Mouse (Mus musculus): ENCODE measurements around the gene Tk1. TPM values are rescaled to one million over a fixed set of nuclear protein-coding genes. Genes with fewer than 3 reads are reported as not detected.
A peak's percentile ranks its signal among the peaks of the same experiment; 100 is the strongest.
"Not testable (repeated sequence)": the region's sequence is repeated elsewhere in the genome, so short reads cannot be mapped to it uniquely, and the experiment has no call there.

The Tk1 gene
- polyA plus RNA-seq, 2 experiments, result 128 to 160 TPM

GRCm38 (mm10) chr11:117790703-117791440 is 35.0 kb downstream of the Tk1 start:
- no peak overlapping the region for H3K9ac ChIP-seq (ENCODE audit: low read depth, low read length, severe bottlenecking)
- ATAC-seq (ENCODE audit: low FRiP score, low read depth), result 0 out of 2 replicates have a peak, but pooled peaks have one; percentile 11
- peak overlapping the region; percentile 28; the same call in 1 of the 2 replicates for H3K4me2 ChIP-seq (replicated peaks; ENCODE audit: low read depth, low read length, severe bottlenecking)

GRCm38 (mm10) chr11:117790286-117790685 is 35.6 kb downstream of the Tk1 start:
- H3K9me3 ChIP-seq (ENCODE audit: control insufficient read depth, low read length), result no peaks in the 10 kb centered on the region
- H3K27me3 ChIP-seq (ENCODE audit: control insufficient read depth, insufficient read depth, low read length), result no peaks in the 10 kb centered on the region
- H3K27ac ChIP-seq (replicated peaks; ENCODE audit: low read depth, low read length), result no peak overlapping the region
- no peaks in the 10 kb centered on the region for H3K36me3 ChIP-seq (ENCODE audit: control insufficient read depth, insufficient read depth, low read length)
- peaks cover 11% of the 10 kb centered on the region for H3K4me1 ChIP-seq (ENCODE audit: control insufficient read depth, insufficient read depth, low read length)
- no peak for TF ChIP-seq POLR2A (IDR thresholded peaks at IDR 0.05; ENCODE audit: borderline replicate concordance, extremely low read depth, insufficient read depth, insufficient read length)
- H3K4me2 ChIP-seq (replicated peaks; ENCODE audit: low read depth, low read length, severe bottlenecking), result peak overlapping the region; percentile 28; the same call in 1 of the 2 replicates
- ATAC-seq (ENCODE audit: low FRiP score, low read depth) (peak; percentile 16; the same call in 1 of the 2 replicates), DNase-seq (ENCODE audit: low spot score) (peak; percentile 62)
- no peak overlapping the region for H3K9ac ChIP-seq (ENCODE audit: low read depth, low read length, severe bottlenecking)
- 7% methylated on average over 14 of the region's 14 CpGs for WGBS
- no peak overlapping the region for H3K4me3 ChIP-seq (replicated peaks; ENCODE audit: low read length)

More at GRCm38 (mm10) chr11:117790703-117791440, 35.0 kb downstream of the Tk1 start:
- no peaks in the 10 kb centered on the region for H3K27me3 ChIP-seq (ENCODE audit: control insufficient read depth, insufficient read depth, low read length)
- TF ChIP-seq POLR2A (IDR thresholded peaks at IDR 0.05; ENCODE audit: borderline replicate concordance, extremely low read depth, insufficient read depth, insufficient read length), result no peak
- no peak for DNase-seq (ENCODE audit: low spot score)
- H3K36me3 ChIP-seq (ENCODE audit: control insufficient read depth, insufficient read depth, low read length), result no peaks in the 10 kb centered on the region
- H3K9me3 ChIP-seq (ENCODE audit: control insufficient read depth, low read length), result no peaks in the 10 kb centered on the region
- no peak overlapping the region for H3K27ac ChIP-seq (replicated peaks; ENCODE audit: low read depth, low read length)
- H3K4me1 ChIP-seq (ENCODE audit: control insufficient read depth, insufficient read depth, low read length), result peaks cover 11% of the 10 kb centered on the region
- no peak overlapping the region for H3K4me3 ChIP-seq (replicated peaks; ENCODE audit: low read length)
- 30% methylated on average over 23 of the region's 23 CpGs for WGBS

- 74% methylated on average over 7 of the region's 7 CpGs for WGBS
- not testable (repeated sequence) for H3K9ac ChIP-seq (ENCODE audit: low read depth, low read length, severe bottlenecking); H3K27me3 ChIP-seq (ENCODE audit: control insufficient read depth, insufficient read depth, low read length); H3K27ac ChIP-seq (replicated peaks; ENCODE audit: low read depth, low read length); H3K36me3 ChIP-seq (ENCODE audit: control insufficient read depth, insufficient read depth, low read length); DNase-seq (ENCODE audit: low spot score); H3K4me3 ChIP-seq (replicated peaks; ENCODE audit: low read length); ATAC-seq (ENCODE audit: low FRiP score, low read depth); H3K4me2 ChIP-seq (replicated peaks; ENCODE audit: low read depth, low read length, severe bottlenecking); H3K9me3 ChIP-seq (ENCODE audit: control insufficient read depth, low read length)
- peaks cover 11% of the 10 kb centered on the region for H3K4me1 ChIP-seq (ENCODE audit: control insufficient read depth, insufficient read depth, low read length)
Observed at GRCm38 (mm10) chr11:117788481-117788880, 37.4 kb downstream of the Tk1 start.

- H3K4me2 ChIP-seq (replicated peaks; ENCODE audit: low read depth, low read length, severe bottlenecking), result no peak overlapping the region
Observed at GRCm38 (mm10) chr11:117786294-117786693, 39.6 kb downstream of the Tk1 start.

GRCm38 (mm10) chr11:117783683-117784309 is 42.1 kb downstream of the Tk1 start:
- DNase-seq (ENCODE audit: low spot score) (no peak), ATAC-seq (ENCODE audit: low FRiP score, low read depth) (no peak)
- Histone ChIP-seq H3K9ac (ENCODE audit: low read depth, low read length, severe bottlenecking) (peak overlapping the region; percentile 52; the same call in 1 of the 2 replicates), H3K27me3 (ENCODE audit: control insufficient read depth, insufficient read depth, low read length) (no peaks in the 10 kb centered on the region), H3K4me3 (replicated peaks; ENCODE audit: low read length) (peak overlapping the region; percentile 25), H3K4me2 (replicated peaks; ENCODE audit: low read depth, low read length, severe bottlenecking) (peak overlapping the region; percentile 56), H3K9me3 (ENCODE audit: control insufficient read depth, low read length) (no peaks in the 10 kb centered on the region), H3K27ac (replicated peaks; ENCODE audit: low read depth, low read length) (no peak overlapping the region), H3K4me1 (ENCODE audit: control insufficient read depth, insufficient read depth, low read length) (peaks cover 33% of the 10 kb centered on the region), H3K36me3 (ENCODE audit: control insufficient read depth, insufficient read depth, low read length) (no peaks in the 10 kb centered on the region)
- WGBS, result 35% methylated on average over 10 of the region's 10 CpGs
- TF ChIP-seq POLR2A (IDR thresholded peaks at IDR 0.05; ENCODE audit: borderline replicate concordance, extremely low read depth, insufficient read depth, insufficient read length), result no peak

More at GRCm38 (mm10) chr11:117786294-117786693, 39.6 kb downstream of the Tk1 start:
- H3K4me3 ChIP-seq (replicated peaks; ENCODE audit: low read length), result no peak overlapping the region
- DNase-seq (ENCODE audit: low spot score) (no peak), ATAC-seq (ENCODE audit: low FRiP score, low read depth) (no peak)
- H3K36me3 ChIP-seq (ENCODE audit: control insufficient read depth, insufficient read depth, low read length), result no peaks in the 10 kb centered on the region
- H3K9me3 ChIP-seq (ENCODE audit: control insufficient read depth, low read length), result no peaks in the 10 kb centered on the region
- TF ChIP-seq POLR2A (IDR thresholded peaks at IDR 0.05; ENCODE audit: borderline replicate concordance, extremely low read depth, insufficient read depth, insufficient read length), result no peak
- H3K9ac ChIP-seq (ENCODE audit: low read depth, low read length, severe bottlenecking), result no peak overlapping the region
- H3K27me3 ChIP-seq (ENCODE audit: control insufficient read depth, insufficient read depth, low read length), result no peaks in the 10 kb centered on the region
- 10% methylated on average over 10 of the region's 10 CpGs for WGBS
- no peak overlapping the region for H3K27ac ChIP-seq (replicated peaks; ENCODE audit: low read depth, low read length)
- H3K4me1 ChIP-seq (ENCODE audit: control insufficient read depth, insufficient read depth, low read length), result peaks cover 14% of the 10 kb centered on the region

Measured in limb, embryonic 14.5 days (tissue).